Mouse (Mus musculus) liver, adult 2 months (tissue): ENCODE measurements around the gene Eml2.
A peak's percentile ranks its signal among the peaks of the same experiment; 100 is the strongest.

ENCODE experiments used
- CTCF ChIP-seq: fragments of 200-500 bp; IDR thresholded peaks from 2 replicates; pipeline ENCODE4 v1.5.1; 2011; ENCODE audit warnings: low read depth, low read length, control low read depth
- POLR2A ChIP-seq: fragments of 200-500 bp; IDR thresholded peaks from 2 replicates; pipeline ENCODE4 v1.6.1; 2011; ENCODE audit warnings: low read length, control low read depth; ENCODE audit not compliant: insufficient read depth; ENCODE audit errors: extremely low read depth

DNA sequence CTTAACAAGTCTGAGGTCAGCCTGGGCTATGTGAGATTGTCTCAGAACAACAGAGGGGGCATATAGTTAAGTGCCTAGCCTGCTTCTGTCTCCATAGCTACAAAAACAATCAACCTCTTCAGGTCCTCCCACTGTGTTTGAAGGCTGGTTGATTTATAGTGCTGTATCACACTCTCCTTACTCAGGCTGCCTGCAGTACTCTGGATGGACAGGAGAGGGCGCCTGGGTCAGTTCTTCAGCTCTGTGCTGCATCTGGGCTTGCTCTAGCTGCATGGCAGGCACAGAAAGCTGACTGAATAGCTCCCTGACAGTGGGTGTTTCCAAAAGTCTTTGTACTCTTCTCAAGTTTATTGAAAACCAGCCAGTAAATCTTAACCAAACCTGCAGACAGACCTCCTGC is 63.2 kb downstream of the Eml2 start:
- TF ChIP-seq POLR2A: no peak
- peak; percentile 95 for TF ChIP-seq CTCF
